Mouse (Mus musculus): ENCODE measurements around the gene F10. TPM values are rescaled to one million over a fixed set of nuclear protein-coding genes. Genes with fewer than 3 reads are reported as not detected.

Gene F10
- polyA plus RNA-seq, 1 experiment from 2014 or later: 0.76 TPM

DNA sequence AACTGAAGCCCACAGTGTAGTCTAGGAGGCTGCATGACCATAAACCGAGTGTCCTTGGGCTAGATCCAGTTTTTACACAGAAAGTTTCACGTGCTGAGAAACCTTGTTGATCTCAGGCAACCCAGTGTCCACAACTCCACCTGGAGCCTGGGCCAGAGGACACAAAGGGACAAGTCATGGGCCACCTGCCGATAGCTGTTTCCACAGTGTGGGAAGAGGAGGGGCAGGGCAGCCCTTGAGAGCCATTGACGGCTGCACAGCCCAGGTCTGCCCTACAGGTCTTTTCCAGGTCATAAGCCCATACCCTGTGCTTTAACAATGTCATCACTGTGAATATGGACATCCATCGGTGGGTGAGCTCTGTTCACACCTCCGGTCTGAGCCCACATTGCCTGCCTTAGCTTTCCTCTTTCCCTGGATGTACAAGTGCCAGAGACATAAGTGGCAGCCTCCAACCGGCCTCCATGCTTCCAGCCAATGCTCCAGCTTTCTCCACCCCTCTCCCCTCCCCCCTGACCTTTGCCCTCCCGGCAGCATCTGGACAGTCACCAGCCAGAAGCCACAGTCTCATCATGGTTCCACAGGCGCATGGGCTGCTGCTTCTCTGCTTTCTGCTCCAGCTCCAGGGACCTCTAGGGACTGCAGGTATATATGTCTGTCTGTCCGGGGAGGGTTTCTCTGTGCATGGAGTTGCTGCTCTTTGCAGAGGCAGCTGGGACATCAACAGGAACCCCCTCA lies 11.5 kb upstream of the F10 start, which contains the start of gene F7:
Gene F7, plus strand, starts transcription at position 548 of the 738 bp plus-strand sequence.
- Histone ChIP-seq H3K27ac (no peak within 1 kb of the TSS), H3K27me3 (ENCODE audit: poor library complexity, severe bottlenecking) (no peaks in the 10 kb centered on the region), H3K4me1 (peaks cover 8% of the 10 kb centered on the region), H3K36me3 (replicated peaks) (no peaks in the 10 kb centered on the region; the same call in 1 of the 2 replicates), H3K4me3 (no peak within 1 kb of the TSS), H3K9me3 (no peaks in the 10 kb centered on the region)
- DNase-seq (ENCODE audit: extremely low spot score, low spot score): no peak
- 67% methylated on average over 10 of the region's 10 CpGs for WGBS

DNA sequence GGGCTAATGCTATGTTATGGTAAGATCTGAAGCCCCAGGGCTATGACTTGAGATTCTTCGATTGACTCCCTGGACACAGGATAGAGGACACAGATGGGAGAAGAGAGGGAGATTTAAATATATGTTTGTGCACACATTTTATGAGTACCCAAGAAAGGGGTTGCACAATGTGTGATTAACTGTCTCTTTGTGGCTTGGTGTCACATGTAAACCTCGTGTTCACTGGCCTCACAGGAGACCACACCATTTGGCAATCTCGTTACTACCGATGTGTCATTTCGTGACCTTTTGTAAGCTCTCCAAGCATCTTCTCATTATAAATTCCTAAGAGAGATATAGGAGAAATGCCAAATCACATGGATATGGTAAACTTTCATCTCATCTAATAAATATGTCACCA lies 9.5 kb upstream of the F10 start:
- 91% methylated on average over 5 of the region's 5 CpGs for WGBS
- no peak overlapping the region for H3K27ac ChIP-seq
- peaks cover 8% of the 10 kb centered on the region for H3K4me1 ChIP-seq
- H3K9me3 ChIP-seq: no peaks in the 10 kb centered on the region
- no peak overlapping the region for H3K4me3 ChIP-seq
- no peaks in the 10 kb centered on the region for H3K36me3 ChIP-seq (replicated peaks)
- H3K27me3 ChIP-seq (ENCODE audit: poor library complexity, severe bottlenecking): no peaks in the 10 kb centered on the region
- no peak for DNase-seq (ENCODE audit: extremely low spot score, low spot score)

DNA sequence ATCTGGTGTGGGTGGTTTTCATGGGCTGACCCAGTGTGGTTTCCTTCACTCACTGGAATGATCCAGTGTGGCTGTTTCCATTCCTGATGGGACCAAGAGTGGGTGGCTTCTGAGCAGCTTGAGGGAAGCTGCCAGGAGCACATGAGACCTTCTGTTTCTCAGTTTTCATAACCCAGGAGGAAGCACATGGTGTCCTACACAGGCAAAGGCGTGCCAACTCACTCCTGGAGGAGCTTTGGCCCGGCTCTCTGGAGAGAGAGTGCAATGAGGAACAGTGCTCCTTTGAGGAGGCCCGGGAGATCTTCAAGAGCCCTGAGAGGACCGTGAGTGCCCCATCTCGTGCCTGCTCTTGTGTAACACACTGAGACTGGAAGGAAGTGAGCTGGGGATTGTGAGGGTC lies 8.6 kb upstream of the F10 start:
- H3K4me1 ChIP-seq: peaks cover 8% of the 10 kb centered on the region
- no peak overlapping the region for H3K4me3 ChIP-seq
- no peaks in the 10 kb centered on the region for H3K36me3 ChIP-seq (replicated peaks)
- H3K9me3 ChIP-seq: no peaks in the 10 kb centered on the region
- H3K27ac ChIP-seq: no peak overlapping the region
- no peak for DNase-seq (ENCODE audit: extremely low spot score, low spot score)
- WGBS: 77% methylated on average over 5 of the region's 5 CpGs
- no peaks in the 10 kb centered on the region for H3K27me3 ChIP-seq (ENCODE audit: poor library complexity, severe bottlenecking)

DNA sequence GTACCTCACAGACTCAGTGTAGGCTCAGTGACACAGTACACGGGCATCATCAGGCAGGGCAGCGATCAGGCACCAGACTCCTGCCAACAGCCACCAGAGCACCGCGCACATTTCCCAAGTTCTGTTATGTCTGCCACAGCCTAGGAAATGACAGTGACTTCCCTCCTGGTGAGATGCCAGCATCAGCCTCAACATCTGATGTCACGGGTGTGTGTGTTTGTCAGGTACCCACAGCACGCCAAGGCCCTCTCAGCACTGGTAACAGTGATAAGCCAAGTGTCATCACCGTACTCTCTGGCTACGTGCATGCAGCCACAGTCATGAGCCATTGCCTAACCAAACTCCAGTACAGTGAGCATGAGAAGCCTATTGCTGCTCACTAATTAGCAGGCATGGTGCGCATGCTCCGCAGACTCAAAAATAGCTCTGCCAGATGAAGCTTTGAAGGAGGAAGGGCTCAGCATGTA lies 729 bp upstream of the F10 start:
- Histone ChIP-seq H3K36me3 (replicated peaks) (no peaks in the 10 kb centered on the region), H3K27ac (no peak overlapping the region), H3K4me1 (peaks cover 25% of the 10 kb centered on the region), H3K9me3 (no peaks in the 10 kb centered on the region), H3K4me3 (no peak overlapping the region), H3K27me3 (ENCODE audit: poor library complexity, severe bottlenecking) (no peaks in the 10 kb centered on the region)
- DNase-seq (ENCODE audit: extremely low spot score, low spot score): no peak
- 94% methylated on average over 10 of the region's 10 CpGs for WGBS

DNA sequence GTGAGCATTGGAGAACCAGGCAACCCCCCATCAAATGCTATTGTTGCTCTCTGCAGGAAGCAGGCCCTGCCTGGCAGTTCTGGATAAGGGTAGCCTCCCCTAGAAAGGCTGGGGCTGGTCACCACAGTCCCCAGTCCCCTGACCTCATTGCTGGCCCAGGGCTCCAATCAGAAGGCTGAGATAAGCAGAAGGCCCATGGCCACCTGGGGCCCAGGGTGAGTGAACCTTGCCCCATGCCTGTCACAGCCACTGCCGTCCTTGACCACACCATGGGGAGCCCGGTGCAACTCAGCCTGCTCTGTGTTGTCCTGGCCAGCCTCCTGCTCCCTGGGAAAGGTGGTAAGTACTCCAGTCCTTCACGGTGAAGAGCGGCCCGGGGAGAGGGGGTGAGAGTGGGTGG lies 461 bp downstream of the F10 start:
- Histone ChIP-seq H3K4me1 (peaks cover 25% of the 10 kb centered on the region), H3K27me3 (ENCODE audit: poor library complexity, severe bottlenecking) (no peaks in the 10 kb centered on the region), H3K36me3 (replicated peaks) (no peaks in the 10 kb centered on the region), H3K4me3 (no peak overlapping the region), H3K27ac (0 out of 2 replicates have a peak overlapping the region, but pooled peaks have one; percentile 51), H3K9me3 (no peaks in the 10 kb centered on the region)
- no peak for DNase-seq (ENCODE audit: extremely low spot score, low spot score)
- 50% methylated on average over 5 of the region's 5 CpGs for WGBS

DNA sequence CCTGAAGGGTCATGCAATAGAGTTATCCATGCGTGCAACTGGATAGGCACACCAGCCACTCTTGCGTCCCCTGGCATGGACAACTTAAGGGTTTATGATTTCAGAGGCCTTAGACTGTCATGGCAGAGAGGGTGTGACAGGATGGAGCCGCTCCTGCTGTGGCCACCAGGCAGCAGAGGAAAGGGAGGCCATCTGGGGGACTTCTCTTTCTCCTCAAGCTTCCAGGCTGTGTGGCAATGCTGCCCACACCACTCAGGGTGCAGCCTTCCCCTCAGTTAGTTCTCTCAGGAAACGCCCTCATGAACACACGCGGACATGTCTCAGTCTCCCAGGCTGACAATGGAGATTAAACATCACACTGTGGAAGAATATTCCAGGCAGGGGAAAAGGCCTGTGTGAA lies 1.9 kb downstream of the F10 start:
- no peaks in the 10 kb centered on the region for H3K27me3 ChIP-seq (ENCODE audit: poor library complexity, severe bottlenecking)
- H3K4me1 ChIP-seq: peaks cover 25% of the 10 kb centered on the region
- no peaks in the 10 kb centered on the region for H3K9me3 ChIP-seq
- no peaks in the 10 kb centered on the region for H3K36me3 ChIP-seq (replicated peaks)
- DNase-seq (ENCODE audit: extremely low spot score, low spot score): no peak
- no peak overlapping the region for H3K4me3 ChIP-seq
- H3K27ac ChIP-seq: no peak overlapping the region
- WGBS: 92% methylated on average over 6 of the region's 6 CpGs

DNA sequence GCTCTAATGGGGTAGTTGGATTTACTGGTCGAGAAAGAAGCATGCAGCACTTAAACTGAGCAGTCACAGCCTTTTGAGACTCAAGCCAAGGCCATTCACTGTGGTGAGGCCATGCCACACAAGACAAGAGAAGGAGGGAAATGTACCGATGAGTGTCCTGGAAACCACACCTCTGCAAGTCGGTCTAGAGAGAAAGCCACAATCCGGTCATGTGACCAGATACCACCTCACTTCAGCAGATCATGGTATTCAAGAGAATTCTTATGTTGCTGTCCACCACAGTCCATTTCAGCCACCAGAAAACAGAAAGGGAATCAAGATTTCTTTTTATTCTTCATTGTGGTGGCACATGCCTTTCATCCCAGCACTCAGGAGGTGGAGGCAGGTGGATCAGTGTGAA lies 4.4 kb downstream of the F10 start:
- 89% methylated on average over 4 of the region's 4 CpGs for WGBS
- H3K4me1 ChIP-seq: peaks cover 25% of the 10 kb centered on the region
- no peak for DNase-seq (ENCODE audit: extremely low spot score, low spot score)
- H3K9me3 ChIP-seq: no peaks in the 10 kb centered on the region
- H3K27me3 ChIP-seq (ENCODE audit: poor library complexity, severe bottlenecking): no peaks in the 10 kb centered on the region
- no peaks in the 10 kb centered on the region for H3K36me3 ChIP-seq (replicated peaks)
- no peak overlapping the region for H3K4me3 ChIP-seq
- no peak overlapping the region for H3K27ac ChIP-seq

DNA sequence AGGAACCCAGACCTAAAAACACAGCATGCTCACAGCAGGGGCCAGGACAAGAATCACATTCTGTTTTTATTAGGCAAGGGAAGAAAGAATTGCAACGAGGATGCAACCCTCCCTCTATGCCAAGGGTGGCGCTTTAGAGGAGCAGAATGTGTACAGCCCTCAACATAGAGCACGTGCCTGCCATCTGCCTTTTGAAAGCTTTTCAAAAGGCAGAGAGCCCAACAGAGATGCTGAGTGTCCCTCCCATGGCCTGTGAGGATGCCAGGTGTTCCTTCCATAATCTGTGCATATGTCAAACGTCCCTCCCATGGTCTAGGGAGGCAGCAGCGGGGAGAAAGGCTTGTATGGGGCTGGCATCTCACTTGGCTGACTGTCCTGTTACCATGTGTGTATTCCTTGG lies 10.5 kb downstream of the F10 start:
- H3K36me3 ChIP-seq (replicated peaks): no peaks in the 10 kb centered on the region
- H3K9me3 ChIP-seq: no peaks in the 10 kb centered on the region
- WGBS: 66% methylated on average over 5 of the region's 5 CpGs
- no peak overlapping the region for H3K27ac ChIP-seq
- no peaks in the 10 kb centered on the region for H3K4me1 ChIP-seq
- DNase-seq (ENCODE audit: extremely low spot score, low spot score): no peak
- H3K27me3 ChIP-seq (ENCODE audit: poor library complexity, severe bottlenecking): no peaks in the 10 kb centered on the region
- no peak overlapping the region for H3K4me3 ChIP-seq

DNA sequence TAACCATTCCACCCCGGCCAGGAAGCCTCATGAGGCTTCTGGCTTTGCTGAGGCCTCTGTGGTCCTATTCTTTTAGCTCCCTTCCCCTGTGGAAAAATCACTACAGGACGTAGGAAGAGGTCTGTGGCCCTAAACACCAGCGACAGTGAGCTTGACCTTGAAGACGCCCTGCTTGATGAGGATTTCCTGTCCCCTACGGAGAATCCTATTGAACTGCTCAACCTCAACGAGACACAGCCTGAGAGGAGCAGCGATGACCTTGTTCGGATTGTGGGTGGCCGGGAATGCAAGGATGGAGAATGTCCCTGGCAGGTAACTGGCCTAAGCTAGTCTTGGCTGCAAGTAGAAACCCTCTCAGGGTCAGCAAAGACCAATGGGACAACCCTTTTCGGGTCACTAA lies 13.4 kb downstream of the F10 start:
- Histone ChIP-seq H3K4me3 (no peak overlapping the region), H3K4me1 (no peaks in the 10 kb centered on the region), H3K27me3 (ENCODE audit: poor library complexity, severe bottlenecking) (no peaks in the 10 kb centered on the region), H3K36me3 (replicated peaks) (no peaks in the 10 kb centered on the region), H3K27ac (no peak overlapping the region), H3K9me3 (no peaks in the 10 kb centered on the region)
- 85% methylated on average over 10 of the region's 10 CpGs for WGBS
- DNase-seq (ENCODE audit: extremely low spot score, low spot score): no peak

DNA sequence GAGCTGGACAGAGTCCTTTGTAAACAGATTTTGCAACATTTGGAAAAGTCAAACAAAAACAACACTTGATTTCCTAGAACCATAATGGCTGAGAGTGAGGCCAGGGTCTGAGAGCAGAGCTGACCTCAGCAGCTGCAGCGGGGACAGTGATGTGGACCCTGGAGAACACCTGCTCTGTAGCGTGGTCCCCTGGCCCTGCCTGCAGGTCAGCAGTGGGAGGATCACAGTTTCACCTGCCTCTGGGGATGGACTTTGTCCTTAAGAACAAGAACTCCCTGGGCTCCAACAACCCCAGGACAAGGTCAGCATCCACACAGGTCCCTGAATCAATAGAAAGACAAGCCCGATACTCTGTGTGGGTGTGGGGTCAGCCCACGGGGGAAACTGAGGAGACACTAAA lies 20.2 kb downstream of the F10 start:
- H3K27me3 ChIP-seq (ENCODE audit: poor library complexity, severe bottlenecking): no peaks in the 10 kb centered on the region
- H3K9me3 ChIP-seq: no peaks in the 10 kb centered on the region
- H3K36me3 ChIP-seq (replicated peaks): no peaks in the 10 kb centered on the region
- DNase-seq (ENCODE audit: extremely low spot score, low spot score): no peak
- no peak overlapping the region for H3K4me3 ChIP-seq
- WGBS: 89% methylated on average over 4 of the region's 4 CpGs
- H3K27ac ChIP-seq: no peak overlapping the region
- no peaks in the 10 kb centered on the region for H3K4me1 ChIP-seq

DNA sequence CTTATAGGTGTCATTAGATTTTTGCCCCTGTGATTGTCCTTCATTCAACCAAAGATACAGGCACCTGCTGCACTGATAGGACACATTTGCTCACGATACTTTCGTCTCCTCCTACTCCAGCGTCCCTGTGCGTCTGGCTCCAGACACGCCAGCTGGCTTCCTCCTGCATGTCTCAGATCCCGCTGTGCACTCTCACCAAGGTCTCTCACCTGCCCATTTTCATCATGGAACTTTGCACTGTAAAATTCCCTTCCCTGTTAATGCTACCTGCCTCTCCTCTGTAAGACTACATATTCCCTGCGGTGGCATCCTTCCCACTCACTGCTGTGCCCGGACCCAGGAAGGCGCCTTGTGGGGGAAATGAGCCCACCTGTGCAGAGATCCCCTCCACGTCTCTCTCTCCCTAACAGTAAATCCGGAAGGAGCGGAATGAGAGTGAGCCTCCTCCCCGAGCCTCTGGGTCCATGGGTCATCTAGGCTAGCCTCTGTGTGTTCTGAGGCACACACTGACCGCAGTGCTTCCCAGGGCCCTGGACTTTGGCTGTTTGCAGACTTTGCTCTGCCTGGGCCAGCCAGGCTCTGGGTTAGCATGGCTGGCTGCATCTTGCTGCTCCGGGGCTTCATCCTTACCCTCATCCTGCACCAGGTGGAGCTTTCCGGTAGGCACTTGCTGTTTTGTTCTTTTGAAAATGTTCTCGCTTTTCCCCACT lies 23.5 kb downstream of the F10 start, which contains the start of gene Proz:
Gene Proz, plus strand, starts transcription at position 474 of the 710 bp plus-strand sequence.
- Histone ChIP-seq H3K4me3 (no peak within 1 kb of the TSS), H3K9me3 (no peaks in the 10 kb centered on the region), H3K27me3 (ENCODE audit: poor library complexity, severe bottlenecking) (no peaks in the 10 kb centered on the region), H3K4me1 (no peaks in the 10 kb centered on the region), H3K27ac (no peak within 1 kb of the TSS), H3K36me3 (replicated peaks) (no peaks in the 10 kb centered on the region)
- no peak for DNase-seq (ENCODE audit: extremely low spot score, low spot score)
- 88% methylated on average over 17 of the region's 17 CpGs for WGBS

DNA sequence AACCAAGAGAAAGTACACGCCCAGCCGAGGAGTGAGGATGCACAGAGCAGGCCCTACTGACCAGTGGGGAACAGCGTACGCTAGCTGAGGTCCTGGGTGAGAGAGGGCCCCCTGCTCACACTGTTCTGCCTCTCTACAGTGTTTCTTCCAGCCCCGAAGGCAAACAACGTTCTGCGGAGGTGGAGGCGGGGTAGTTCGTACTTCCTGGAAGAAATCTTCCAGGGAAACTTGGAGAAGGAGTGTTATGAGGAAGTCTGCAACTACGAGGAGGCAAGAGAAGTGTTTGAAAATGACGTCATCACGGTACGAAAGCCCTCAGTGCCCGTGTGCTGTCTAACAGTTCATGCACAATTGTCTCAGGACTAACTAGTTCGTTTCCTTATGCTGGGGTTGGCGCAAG lies 26.0 kb downstream of the F10 start:
- no peak overlapping the region for H3K27ac ChIP-seq
- no peaks in the 10 kb centered on the region for H3K27me3 ChIP-seq (ENCODE audit: poor library complexity, severe bottlenecking)
- H3K36me3 ChIP-seq (replicated peaks): no peaks in the 10 kb centered on the region
- WGBS: 85% methylated on average over 16 of the region's 16 CpGs
- H3K9me3 ChIP-seq: no peaks in the 10 kb centered on the region
- H3K4me1 ChIP-seq: no peaks in the 10 kb centered on the region
- no peak for DNase-seq (ENCODE audit: extremely low spot score, low spot score)
- no peak overlapping the region for H3K4me3 ChIP-seq

DNA sequence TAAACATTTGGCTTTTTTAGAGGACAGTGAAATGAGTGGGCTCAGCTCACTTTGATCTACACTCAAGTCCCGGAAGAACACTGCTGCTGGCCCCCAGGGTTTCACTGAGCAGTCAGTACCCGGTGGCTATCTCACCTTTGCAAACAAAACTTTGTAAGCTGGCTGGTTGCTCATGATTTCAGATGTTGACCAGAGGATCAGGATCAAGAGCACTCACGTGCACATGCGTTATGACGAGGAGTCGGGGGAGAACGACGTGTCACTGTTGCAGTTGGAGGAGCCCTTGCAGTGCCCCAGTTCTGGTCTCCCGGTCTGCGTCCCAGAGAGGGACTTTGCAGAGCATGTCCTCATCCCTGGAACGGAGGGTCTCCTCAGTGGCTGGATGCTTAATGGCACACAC lies 36.1 kb downstream of the F10 start:
- Histone ChIP-seq H3K27me3 (ENCODE audit: poor library complexity, severe bottlenecking) (no peaks in the 10 kb centered on the region), H3K4me1 (no peaks in the 10 kb centered on the region), H3K36me3 (replicated peaks) (peaks cover 60% of the 10 kb centered on the region), H3K9me3 (no peaks in the 10 kb centered on the region), H3K27ac (no peak overlapping the region), H3K4me3 (no peak overlapping the region)
- DNase-seq (ENCODE audit: extremely low spot score, low spot score): no peak
- WGBS: 95% methylated on average over 11 of the region's 11 CpGs

Measured in forebrain, embryonic 10.5 days (tissue).